Mouse (Mus musculus) midbrain, postnatal 0 days (tissue): ENCODE measurements around the gene Itgb1. TPM values are rescaled to one million over a fixed set of nuclear protein-coding genes. Genes with fewer than 3 reads are reported as not detected.
A peak's percentile ranks its signal among the peaks of the same experiment; 100 is the strongest.

Source experiments
- ATAC-seq: fragments of 200-750 bp; cut with Nextera tagmentation; 2 replicates; pipeline ENCODE4 v1.8.0; 2017; ENCODE audit warnings: moderate number of reproducible peaks, mild to moderate bottlenecking, moderate TSS enrichment, moderate library complexity; ENCODE audit not compliant: low FRiP score
- DNase-seq: peaks from one replicate; pipeline ENCODE4 v3.0.0-alpha.2; 2015; ENCODE audit warnings: low spot score
- H3K27ac ChIP-seq: fragments of 300-500 bp; sonication (generic); 2 replicates; pipeline ENCODE4 v1.5.1; 2014; ENCODE audit warnings: low read depth, mild to moderate bottlenecking, low read length, mixed read lengths
- H3K27me3 ChIP-seq: fragments of 300-500 bp; sonication (generic); 2 replicates; pipeline ENCODE4 v1.6.1; 2014; ENCODE audit warnings: low read length, control low read depth, mixed read lengths; ENCODE audit not compliant: insufficient read depth
- H3K36me3 ChIP-seq: fragments of 300-500 bp; sonication (generic); 2 replicates; pipeline ENCODE4 v1.6.1; 2014; ENCODE audit warnings: low read length, control low read depth, mixed read lengths; ENCODE audit not compliant: insufficient read depth
- H3K4me1 ChIP-seq: fragments of 300-500 bp; sonication (generic); 2 replicates; pipeline ENCODE4 v1.6.1; 2014; ENCODE audit warnings: mild to moderate bottlenecking, control low read depth, antibody characterized with exemption, low read length, mixed read lengths; ENCODE audit not compliant: insufficient read depth
- H3K4me2 ChIP-seq: fragments of 300-500 bp; sonication (generic); 2 replicates; pipeline ENCODE4 v1.6.1; 2014; ENCODE audit warnings: low read depth, mild to moderate bottlenecking, low read length, mixed read lengths; ENCODE audit not compliant: poor library complexity, severe bottlenecking
- H3K4me3 ChIP-seq: fragments of 300-500 bp; sonication (generic); 2 replicates; pipeline ENCODE4 v1.5.1; 2014; ENCODE audit warnings: low read depth, mild to moderate bottlenecking, low read length, moderate library complexity
- H3K9ac ChIP-seq: fragments of 300-500 bp; sonication (generic); replicated peaks from 2 replicates; pipeline ENCODE4 v1.6.1; 2014; ENCODE audit warnings: mild to moderate bottlenecking, low read length, moderate library complexity, mixed read lengths; ENCODE audit not compliant: poor library complexity, severe bottlenecking
- H3K9me3 ChIP-seq: fragments of 300-500 bp; sonication (generic); 2 replicates; pipeline ENCODE4 v1.6.1; 2016; ENCODE audit warnings: low read length, control low read depth
- CTCF ChIP-seq: IDR thresholded peaks from 2 replicates; pipeline ENCODE4 v1.5.1; 2016; ENCODE audit warnings: antibody characterized with exemption, mild to moderate bottlenecking
- WGBS: fragments of 180-500 bp; shearing (Covaris S2); extraction: QIAGEN DNeasy Blood & Tissue Kit; methylation state at CpG from one replicate; pipeline ENCODE4 v1.1.7; 2014; 5-methylcytosine and 5-hydroxymethylcytosine counted together
- polyA plus RNA-seq: library from polyadenylated mRNA; unstranded; fragments of >200 nt; fragmentation: Nextera tagmentation; extraction: Ambion mirVana; gene quantifications from 2 replicates; pipeline ENCODE4 v1.2.1, GENCODE M21; 2015
- total RNA-seq: library from RNA; depleted of rRNA; stranded (reverse); fragments of >200 nt; gene quantifications from 2 replicates; pipeline ENCODE4 v1.2.3, GENCODE M21; 2014

The Itgb1 gene
- total and polyA plus RNA-seq, 2 experiments from 2014 or later: 56.1 to 59.7 TPM

DNA sequence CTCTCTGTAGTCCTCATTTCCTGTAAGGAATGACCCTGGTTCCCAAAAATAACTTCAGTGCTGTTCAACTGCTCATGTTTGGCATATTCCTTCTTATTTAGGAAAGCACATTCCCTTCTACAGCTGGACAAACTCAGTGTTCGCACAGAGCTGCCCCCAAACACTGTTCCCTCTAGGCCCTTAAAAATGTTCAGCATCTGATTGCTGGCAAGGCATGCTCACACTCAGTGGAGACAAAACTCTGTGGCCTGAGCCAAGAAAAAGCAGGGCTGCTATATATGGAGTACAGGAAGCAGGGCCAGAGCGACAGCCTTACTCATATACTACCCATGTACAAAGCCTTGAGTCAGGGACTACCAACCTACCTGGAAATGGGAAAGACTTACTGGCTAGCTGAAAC is 5.5 kb upstream of the Itgb1 start:
- no peak overlapping the region for H3K4me3 ChIP-seq

DNA sequence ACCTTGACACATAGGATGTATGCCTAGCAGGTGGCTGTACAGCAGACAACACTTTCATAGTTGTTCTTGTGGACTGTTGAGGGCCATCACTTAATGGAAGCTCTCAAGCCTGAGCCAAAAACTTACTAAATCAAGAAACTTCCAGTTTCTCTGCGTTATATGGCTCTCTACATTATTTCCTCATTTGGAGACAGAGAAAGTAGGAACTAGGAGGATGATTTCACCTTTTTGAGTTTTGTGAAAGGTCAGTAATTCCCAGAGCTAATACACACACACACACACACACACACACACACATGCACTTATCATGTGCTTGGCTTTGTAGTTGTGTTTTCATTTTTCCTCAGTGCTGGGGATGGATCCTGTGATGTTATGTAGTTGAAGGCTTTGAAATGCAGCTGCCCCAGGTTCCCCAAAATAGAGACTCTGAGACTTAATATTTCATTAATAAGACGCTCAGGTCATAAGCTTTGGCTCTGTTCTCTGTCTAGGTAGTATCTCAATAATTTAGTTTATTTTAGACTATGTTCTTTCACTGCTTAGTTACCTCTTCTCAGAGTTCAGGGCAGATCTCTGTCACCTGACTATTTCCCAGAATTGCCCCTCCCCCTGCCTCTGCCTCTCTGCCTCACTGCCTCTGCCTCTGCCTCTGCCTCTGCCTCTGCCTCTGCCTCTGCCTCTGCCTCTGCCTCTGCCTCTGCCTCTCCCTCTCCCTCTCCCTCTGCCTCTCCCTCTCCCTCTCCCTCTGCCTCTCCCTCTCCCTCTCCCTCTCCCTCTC is 4.7 kb upstream of the Itgb1 start:
- Histone ChIP-seq H3K4me1 (no peaks in the 10 kb centered on the region), H3K9ac (no peak overlapping the region), H3K27ac (no peak overlapping the region), H3K9me3 (no peaks in the 10 kb centered on the region), H3K27me3 (no peaks in the 10 kb centered on the region), H3K4me3 (no peak overlapping the region), H3K36me3 (no peaks in the 10 kb centered on the region), H3K4me2 (no peak overlapping the region)
- ATAC-seq: no peak
- 95% methylated on average over 2 of the region's 2 CpGs for WGBS
- no peak for DNase-seq
- TF ChIP-seq CTCF: no peak

More for the DNA sequence above, 5.5 kb upstream of the Itgb1 start:
- Histone ChIP-seq H3K9me3 (no peaks in the 10 kb centered on the region), H3K9ac (no peak overlapping the region), H3K4me1 (no peaks in the 10 kb centered on the region), H3K27me3 (no peaks in the 10 kb centered on the region), H3K27ac (no peak overlapping the region), H3K36me3 (no peaks in the 10 kb centered on the region), H3K4me2 (no peak overlapping the region)
- no peak for ATAC-seq
- 83% methylated on average over 2 of the region's 2 CpGs for WGBS
- TF ChIP-seq CTCF: no peak
- no peak for DNase-seq

DNA sequence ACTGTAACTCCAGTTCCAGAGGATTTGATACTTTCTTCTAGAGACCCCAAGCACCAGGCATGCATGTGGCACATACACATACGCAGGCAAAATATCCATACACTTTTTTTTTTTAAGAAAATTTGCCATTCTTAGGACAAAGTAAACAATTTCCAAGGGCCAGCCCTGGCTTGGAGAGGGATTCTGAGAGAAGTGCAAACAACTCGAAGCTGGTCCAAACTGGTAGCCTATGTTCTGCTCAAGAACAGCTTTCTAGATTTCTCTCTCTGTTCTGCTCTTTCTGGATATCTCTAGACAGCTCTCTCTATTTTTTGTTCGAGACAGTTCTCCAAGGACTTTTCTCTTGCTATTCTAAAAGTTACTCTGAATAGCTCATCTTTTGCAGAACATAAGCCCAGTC is 3.5 kb upstream of the Itgb1 start:
- Histone ChIP-seq H3K4me2 (no peak overlapping the region), H3K36me3 (no peaks in the 10 kb centered on the region), H3K4me1 (no peaks in the 10 kb centered on the region), H3K27me3 (no peaks in the 10 kb centered on the region), H3K4me3 (no peak overlapping the region), H3K9me3 (no peaks in the 10 kb centered on the region), H3K9ac (no peak overlapping the region), H3K27ac (no peak overlapping the region)
- ATAC-seq: no peak
- DNase-seq: no peak
- TF ChIP-seq CTCF: no peak
- 90% methylated on average over 3 of the region's 3 CpGs for WGBS

DNA sequence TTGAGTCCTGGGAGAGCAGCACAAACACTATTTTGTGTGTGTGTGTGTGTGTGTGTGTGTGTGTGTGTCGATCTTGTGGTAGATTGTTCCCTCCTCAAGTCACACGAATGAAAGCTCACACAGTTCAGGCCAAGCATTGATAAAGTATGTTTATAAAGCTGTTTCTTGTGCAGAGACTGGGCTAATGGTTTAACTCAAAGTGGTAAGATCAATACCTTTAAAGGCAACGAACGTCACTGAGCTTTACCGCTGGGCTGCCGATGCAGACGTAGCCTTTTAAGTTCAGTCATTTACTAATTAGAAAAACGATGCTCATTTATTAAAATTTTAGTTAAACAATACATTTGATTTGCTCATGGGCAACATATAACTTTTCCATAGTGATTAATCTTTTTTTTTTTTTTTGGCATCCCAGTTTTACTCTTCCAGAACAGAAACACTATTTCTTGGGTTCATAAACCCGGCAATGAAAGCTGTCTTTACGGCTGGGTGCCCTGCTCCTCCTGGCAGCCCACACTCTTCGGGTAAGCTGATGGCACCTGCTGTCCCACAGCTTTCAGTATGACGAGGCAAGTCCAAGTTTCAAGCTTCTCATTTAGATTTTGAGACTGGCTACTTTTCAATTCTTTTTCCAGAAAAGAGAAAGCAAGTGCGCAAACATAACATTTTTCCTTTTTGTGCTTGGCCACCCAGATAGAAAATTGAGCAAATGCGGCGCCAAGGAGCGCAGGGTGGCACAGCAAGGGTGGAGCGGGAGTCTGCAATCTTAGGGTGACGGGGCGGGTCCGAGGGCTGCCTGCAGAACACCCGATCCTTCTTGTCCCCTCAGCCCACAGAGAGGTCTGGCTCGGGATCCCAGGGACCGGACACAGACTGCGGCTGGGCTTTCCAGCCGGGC is 596 bp upstream of the Itgb1 start:
- peak overlapping the region; percentile 99 for H3K27ac ChIP-seq
- H3K9ac ChIP-seq: peak overlapping the region; percentile 91
- 4% methylated on average over 25 of the region's 25 CpGs for WGBS
- peak overlapping the region; percentile 80 for H3K4me3 ChIP-seq
- DNase-seq: peak; percentile 64
- peaks cover 5% of the 10 kb centered on the region for H3K4me1 ChIP-seq
- no peak for ATAC-seq
- peak overlapping the region; percentile 63 for H3K4me2 ChIP-seq
- TF ChIP-seq CTCF: no peak; the same call in 1 of the 2 replicates
- H3K9me3 ChIP-seq: no peaks in the 10 kb centered on the region
- H3K27me3 ChIP-seq: no peaks in the 10 kb centered on the region
- no peaks in the 10 kb centered on the region for H3K36me3 ChIP-seq

DNA sequence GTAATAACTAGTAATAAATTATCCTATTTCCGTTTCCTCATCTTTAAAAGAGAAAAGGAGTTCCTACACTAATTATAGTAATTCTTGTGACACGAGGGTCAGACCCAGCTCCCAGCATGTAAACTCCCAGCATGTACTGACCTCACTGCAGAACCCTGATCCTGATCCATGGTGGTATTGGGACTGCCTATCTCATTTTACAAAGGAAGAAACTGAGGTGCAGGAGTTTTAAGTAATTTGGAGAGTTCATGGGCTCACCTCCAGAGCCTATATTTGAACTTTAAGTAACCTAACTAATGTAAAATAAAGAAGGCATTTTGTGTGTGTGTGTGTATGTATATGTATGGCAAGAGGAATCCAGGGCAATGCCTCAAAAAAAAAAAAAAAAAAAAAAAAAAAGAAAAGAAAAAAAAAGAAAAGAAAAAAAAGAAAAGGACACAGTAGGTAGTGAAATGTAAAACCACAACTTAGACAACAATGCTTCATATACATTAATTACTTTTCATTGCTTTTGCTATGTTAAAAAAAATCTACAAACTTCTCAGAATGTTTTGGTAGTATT is 1.1 kb downstream of the Itgb1 start:
- ATAC-seq: no peak
- no peaks in the 10 kb centered on the region for H3K9me3 ChIP-seq
- H3K9ac ChIP-seq: peak overlapping the region; percentile 91

More for the DNA sequence above, 1.1 kb downstream of the Itgb1 start:
- Histone ChIP-seq H3K27me3 (no peaks in the 10 kb centered on the region), H3K36me3 (no peaks in the 10 kb centered on the region), H3K4me2 (peak overlapping the region; percentile 63), H3K27ac (peak overlapping the region; percentile 99), H3K4me3 (peak overlapping the region; percentile 80), H3K4me1 (peaks cover 5% of the 10 kb centered on the region)
- 2% methylated on average over 2 of the region's 2 CpGs for WGBS
- DNase-seq: no peak
- TF ChIP-seq CTCF: no peak
